Comparison of ENCODE assay signal across 11 mouse cellular contexts in genomic region chr2:168005616-168006015, GRCm38 (mm10). TPM values are rescaled to one million over a fixed set of nuclear protein-coding genes. Genes with fewer than 3 reads are reported as not detected.
DNase-seq lines count a peak whose midpoint lies in the region; ATAC-seq lines count a peak whose summit lies in the region.
"Had no signal": no experiment of that assay in that cellular context is flagged by ENCODE, and none has a peak within 500 bp of the region (broad histone marks: within the 10 kb centered on the region; RNA-seq: fewer than 3 reads in every experiment).

No protein-coding gene starts in this region.

- no peak overlapping the region for H3K4me2 ChIP-seq in heart, embryonic 16.5 days (ENCODE audit: low read depth, low read length)
- no peak overlapping the region for H3K4me2 ChIP-seq in embryonic facial prominence, embryonic 11.5 days (ENCODE audit: low read depth, low read length)

- no peaks in the 10 kb centered on the region for H3K36me3 ChIP-seq in heart, embryonic 16.5 days (ENCODE audit: control insufficient read depth, insufficient read depth)
- no peaks in the 10 kb centered on the region for H3K36me3 ChIP-seq in embryonic facial prominence, embryonic 11.5 days (replicated peaks; ENCODE audit: control insufficient read depth, insufficient read depth, low read depth, low read length)
- H3K36me3 ChIP-seq: midbrain, embryonic 10.5 days had no signal

- no peaks in the 10 kb centered on the region for H3K27me3 ChIP-seq in heart, embryonic 16.5 days (ENCODE audit: control insufficient read depth, insufficient read depth, low read length)
- H3K27me3 ChIP-seq in embryonic facial prominence, embryonic 11.5 days (ENCODE audit: control insufficient read depth, insufficient read depth, low read length), result no peaks in the 10 kb centered on the region

- no peak overlapping the region for H3K4me3 ChIP-seq in heart, embryonic 16.5 days (ENCODE audit: low read length)
- no peak overlapping the region for H3K4me3 ChIP-seq in embryonic facial prominence, embryonic 11.5 days (ENCODE audit: low read depth, low read length)
- H3K4me3 ChIP-seq: erythroblast, embryonic 14.5 days; midbrain, embryonic 10.5 days had no signal

- H3K4me1 ChIP-seq in heart, embryonic 16.5 days (ENCODE audit: control insufficient read depth, insufficient read depth, low read length), result peaks cover 10% of the 10 kb centered on the region
- peaks cover 5% of the 10 kb centered on the region; the same call in 1 of the 2 replicates for H3K4me1 ChIP-seq in embryonic facial prominence, embryonic 11.5 days (ENCODE audit: control insufficient read depth, insufficient read depth, low read length)

- H3K9me3 ChIP-seq in heart, embryonic 16.5 days (replicated peaks; ENCODE audit: control insufficient read depth, low read length), result peaks cover 2% of the 10 kb centered on the region
- H3K9me3 ChIP-seq in embryonic facial prominence, embryonic 11.5 days (replicated peaks; ENCODE audit: control insufficient read depth, low read length), result no peaks in the 10 kb centered on the region
- H3K9me3 ChIP-seq: midbrain, embryonic 10.5 days had no signal

- 38% methylated on average over 3 of the region's 3 CpGs for WGBS in heart, embryonic 16.5 days
- 29% methylated on average over 3 of the region's 3 CpGs for WGBS in embryonic facial prominence, embryonic 11.5 days

- ATAC-seq in heart, embryonic 16.5 days (replicated peaks; ENCODE audit: extremely low read depth, insufficient read depth, low FRiP score), result 0 out of 2 replicates have a peak, but pooled peaks have one; percentile 14
- no peak for ATAC-seq in embryonic facial prominence, embryonic 11.5 days (replicated peaks; ENCODE audit: insufficient number of reproducible peaks, low FRiP score, low TSS enrichment, low read depth)
- ATAC-seq: activated CD4-positive, CD25-positive, alpha-beta regulatory T cell, adult 4 months had no signal

- no peak for DNase-seq in heart, postnatal 4 days
- peak; percentile 21 for DNase-seq in embryonic facial prominence, embryonic 11.5 days (ENCODE audit: low spot score)
- DNase-seq in kidney, postnatal 36 days, result peak; percentile 65 to 75
- DNase-seq in natural killer cell, adult 2 months (ENCODE audit: low spot score in 2 of 2), result peak; percentile 32 to 43
- DNase-seq in spleen, adult 18-20 months, result no peak
- DNase-seq in cerebellum, postnatal 25 days, result no peak
- DNase-seq in left cerebral cortex, adult 8-10 months (ENCODE audit: low spot score in 2 of 2), result no peak

- no peak overlapping the region for H3K9ac ChIP-seq in heart, embryonic 16.5 days (ENCODE audit: low read length)
- H3K9ac ChIP-seq in embryonic facial prominence, embryonic 11.5 days (replicated peaks; ENCODE audit: low read length), result no peak overlapping the region

- H3K27ac ChIP-seq in heart, embryonic 16.5 days (ENCODE audit: low read length), result no peak overlapping the region
- H3K27ac ChIP-seq in embryonic facial prominence, embryonic 11.5 days (replicated peaks; ENCODE audit: low read depth, low read length), result no peak overlapping the region
- H3K27ac ChIP-seq: midbrain, embryonic 10.5 days had no signal

RNA-seq across cellular contexts. Expression of gene Ripor3, which starts 4.8 kb away (rescaled TPM):
- polyA plus RNA-seq in heart, embryonic 16.5 days (2015; fragmentation: Nextera tagmentation; extraction: Ambion mirVana), result 0.84 and 0.99 TPM in 2 replicates
- total RNA-seq in heart, postnatal 4 days (2021), result under 1 TPM; 0.45 to 0.91 TPM
- 0.69 and 0.77 TPM in 2 replicates for polyA plus RNA-seq in embryonic facial prominence, embryonic 11.5 days (2014; fragmentation: Nextera tagmentation; extraction: Ambion mirVana)
- total RNA-seq in left cerebral cortex, adult 8-10 months (2022), result 1 to 10 TPM in 1 of 4 experiments, under 1 TPM in 3; 0.37 to 1.0 (median 0.65) TPM

Comparison
In these comparisons a context has a peak if more than half of its experiments do, and no peak if none do; other contexts are left out.
1. DNase-seq: peak in embryonic facial prominence, embryonic 11.5 days (single experiment), kidney, postnatal 36 days (2 of 2) and natural killer cell, adult 2 months (2 of 2); none in heart, postnatal 4 days (single experiment), spleen, adult 18-20 months (0 of 2), cerebellum, postnatal 25 days (0 of 2) and left cerebral cortex, adult 8-10 months (0 of 2).